Mouse (Mus musculus) large intestine, adult 2 months (tissue): Measurements from ENCODE around the gene Mydgf. TPM values are rescaled to one million over a fixed set of nuclear protein-coding genes. Genes with fewer than 3 reads are reported as not detected.

Experiments
- polyA plus RNA-seq: library from polyadenylated mRNA; depleted of rRNA; stranded (reverse); fragments of >200 nt; gene quantifications from 2 replicates; pipeline ENCODE4 v1.2.3, GENCODE M21; 2012; rRNA removed

Gene Mydgf
- polyA plus RNA-seq, 1 experiment, result 113 TPM

Other genes with a start within 250 kb of the Mydgf start
- gene Zfp119b, start 234.4 kb downstream of the Mydgf start, polyA plus RNA-seq, result 0.45 and 0.60 TPM in 2 replicates
- gene Ebi3, start 231.3 kb downstream of the Mydgf start, polyA plus RNA-seq, result 5.6 and 7.3 TPM in 2 replicates
- 5.8 and 7.2 TPM in 2 replicates for gene Yju2, start 224.8 kb downstream of the Mydgf start, polyA plus RNA-seq
- 1.6 and 1.7 TPM in 2 replicates for gene Shd, start 213.5 kb downstream of the Mydgf start, polyA plus RNA-seq
- 1.3 and 2.3 TPM in 2 replicates for gene Fsd1, start 197.4 kb downstream of the Mydgf start, polyA plus RNA-seq
- 174 and 242 TPM in 2 replicates for gene Stap2, start 178.3 kb downstream of the Mydgf start, polyA plus RNA-seq
- 177 and 217 TPM in 2 replicates for gene Mpnd, start 178.2 kb downstream of the Mydgf start, polyA plus RNA-seq
- gene Sh3gl1, start 147.3 kb downstream of the Mydgf start, polyA plus RNA-seq, result 56.9 and 68.9 TPM in 2 replicates
- 6.9 and 7.0 TPM in 2 replicates for gene Chaf1a, start 143.5 kb downstream of the Mydgf start, polyA plus RNA-seq
- 51.6 and 65.0 TPM in 2 replicates for gene Ubxn6, start 108.9 kb downstream of the Mydgf start, polyA plus RNA-seq
- 22.2 and 26.6 TPM in 2 replicates for gene Hdgfl2, start 104.3 kb downstream of the Mydgf start, polyA plus RNA-seq
- gene Plin4, start 74.1 kb downstream of the Mydgf start, polyA plus RNA-seq, result 12.9 and 18.1 TPM in 2 replicates
- 0.27 and 0.49 TPM in 2 replicates for gene Plin5, start 66.3 kb downstream of the Mydgf start, polyA plus RNA-seq
- 13.0 and 29.5 TPM in 2 replicates for gene Lrg1, start 61.9 kb downstream of the Mydgf start, polyA plus RNA-seq
- gene Sema6b, start 43.6 kb downstream of the Mydgf start, polyA plus RNA-seq, result 3.3 and 3.5 TPM in 2 replicates
- 11.3 and 13.6 TPM in 2 replicates for gene Tnfaip8l1, start 21.4 kb downstream of the Mydgf start, polyA plus RNA-seq
- 33.6 and 42.8 TPM in 2 replicates for gene Dpp9, start 35.0 kb upstream of the Mydgf start, polyA plus RNA-seq
- gene Fem1a, start 72.9 kb upstream of the Mydgf start, polyA plus RNA-seq, result 15.2 and 19.1 TPM in 2 replicates
- gene Ticam1, start 92.9 kb upstream of the Mydgf start, polyA plus RNA-seq, result 45.4 and 61.3 TPM in 2 replicates
- 81.6 and 154 TPM in 2 replicates for gene Plin3, start 109.0 kb upstream of the Mydgf start, polyA plus RNA-seq
- gene Arrdc5, start 116.4 kb upstream of the Mydgf start, polyA plus RNA-seq, result not detected in 2 replicates
- 29.2 and 30.7 TPM in 2 replicates for gene Uhrf1, start 119.4 kb upstream of the Mydgf start, polyA plus RNA-seq
- gene Kdm4b, start 142.1 kb upstream of the Mydgf start, polyA plus RNA-seq, result 16.4 and 22.7 TPM in 2 replicates